In genomic region chr6:41541746-41542145, GRCm38 (mm10) we compare ENCODE assay signal across 21 mouse cellular contexts. TPM values are rescaled to one million over a fixed set of nuclear protein-coding genes. Genes with fewer than 3 reads are reported as not detected.
DNase-seq lines count a peak whose midpoint lies in the region; ATAC-seq and TF ChIP-seq lines count a peak whose summit lies in the region.
"Had no signal": no experiment of that assay in that cellular context is flagged by ENCODE, and none has a peak within 500 bp of the region (broad histone marks: within the 10 kb centered on the region; RNA-seq: fewer than 3 reads in every experiment).

No protein-coding gene starts in this region.

- no peak overlapping the region; the same call in 1 of the 2 replicates for H3K4me3 ChIP-seq in spleen, adult 2 months (ENCODE audit: extremely low read depth, insufficient read depth, insufficient read length)
- H3K4me3 ChIP-seq in liver, embryonic 12.5 days: no peak overlapping the region
- H3K4me3 ChIP-seq: heart, embryonic 15.5 days; hindbrain, embryonic 13.5 days; limb, embryonic 12.5 days; lung, embryonic 15.5 days; megakaryocyte, embryonic 14.5 days had no signal

- H3K4me2 ChIP-seq in liver, embryonic 12.5 days: no peak overlapping the region
- H3K4me2 ChIP-seq: heart, embryonic 15.5 days; hindbrain, embryonic 13.5 days; limb, embryonic 12.5 days; lung, embryonic 15.5 days had no signal

- H3K36me3 ChIP-seq in spleen, adult 2 months (ENCODE audit: control insufficient read depth, insufficient read depth, low read length): no peaks in the 10 kb centered on the region
- no peaks in the 10 kb centered on the region for H3K36me3 ChIP-seq in liver, embryonic 12.5 days
- H3K36me3 ChIP-seq: G1E; heart, embryonic 15.5 days; hindbrain, embryonic 13.5 days; limb, embryonic 12.5 days; lung, embryonic 15.5 days had no signal

- no peaks in the 10 kb centered on the region for H3K9me3 ChIP-seq in liver, embryonic 12.5 days (replicated peaks)
- H3K9me3 ChIP-seq: G1E; heart, embryonic 15.5 days; hindbrain, embryonic 13.5 days; limb, embryonic 12.5 days; lung, embryonic 15.5 days; megakaryocyte, embryonic 14.5 days had no signal

- ATAC-seq in liver, embryonic 12.5 days: peak; percentile 54
- ATAC-seq: forebrain, embryonic 14.5 days had no signal

- DNase-seq in spleen, adult 2 months (ENCODE audit: low read depth in 1 of 2, low spot score in 2 of 2): no peak
- DNase-seq in spleen, postnatal 10 days (ENCODE audit: low spot score in 2 of 2): no peak
- DNase-seq in thymus, adult 18-20 months: peak; percentile 61 to 82
- DNase-seq in layer of hippocampus, adult 9-11 months: no peak
- no peak for DNase-seq in ovary, postnatal 36 days (ENCODE audit: low spot score)
- no peak for DNase-seq in adrenal gland, adult 2 months
- DNase-seq: adrenal gland, postnatal 10 days; B cell, adult 2 months; cerebellum, adult 2 months; kidney, adult 8-10 months had no signal

- 69% methylated on average over 1 of the region's 1 CpGs for whole genome bisulfite sequencing in spleen, adult 2 months
- 45% methylated on average over 1 of the region's 1 CpGs for WGBS in liver, embryonic 12.5 days (ENCODE audit: insufficient replicate concordance)

- TF ChIP-seq POLR2A in spleen, adult 2 months (IDR thresholded peaks at IDR 0.05; ENCODE audit: low read depth, low read length): no peak

- no peaks in the 10 kb centered on the region for H3K4me1 ChIP-seq in spleen, adult 2 months (ENCODE audit: control insufficient read depth, insufficient read depth, insufficient read length)
- H3K4me1 ChIP-seq in liver, embryonic 12.5 days: peaks cover 19% of the 10 kb centered on the region
- H3K4me1 ChIP-seq: limb, embryonic 12.5 days; lung, embryonic 15.5 days had no signal

- H3K27me3 ChIP-seq in spleen, adult 2 months (ENCODE audit: control insufficient read depth, insufficient read depth, low read length): no peaks in the 10 kb centered on the region
- H3K27me3 ChIP-seq in liver, embryonic 12.5 days (replicated peaks): peaks cover 29% of the 10 kb centered on the region

- peak overlapping the region; percentile 60 for H3K27ac ChIP-seq in spleen, adult 2 months (ENCODE audit: insufficient read depth, low read length)
- no peak overlapping the region for H3K27ac ChIP-seq in liver, embryonic 12.5 days
- H3K27ac ChIP-seq: heart, embryonic 15.5 days; hindbrain, embryonic 13.5 days; limb, embryonic 12.5 days; lung, embryonic 15.5 days had no signal

- TF ChIP-seq CTCF in spleen, adult 2 months (IDR thresholded peaks at IDR 0.05; ENCODE audit: extremely low read depth, insufficient read depth, insufficient read length, insufficient replicate concordance): no peak

- no peak overlapping the region for H3K9ac ChIP-seq in liver, embryonic 12.5 days
- H3K9ac ChIP-seq: heart, embryonic 15.5 days; hindbrain, embryonic 13.5 days; limb, embryonic 12.5 days; lung, embryonic 15.5 days had no signal

RNA-seq across cellular contexts. Expression of gene Prss2, which starts 20.2 kb away (rescaled TPM):
- polyA plus RNA-seq in spleen, adult 2 months (2012; rRNA removed): 9,234 and 9,806 TPM in 2 replicates
- 0.22 TPM in 1 of 2 replicates, not detected in the other for polyA plus RNA-seq in liver, embryonic 12.5 days (2016; fragmentation: Nextera tagmentation; extraction: Ambion mirVana)
- under 1 TPM in 1 of 2 experiments, not detected in 1; 0.48 TPM for total RNA-seq in adrenal gland, adult 2 months (2021)
- 0.35 TPM in 1 of 2 replicates, not detected in the other for polyA plus RNA-seq in adrenal gland, adult 2 months (2012; rRNA removed)
- total RNA-seq: adrenal gland, postnatal 10 days; G1E; granulocyte monocyte progenitor cell, adult 5-6 weeks; left cerebral cortex, adult 18-20 months had no signal
- polyA plus RNA-seq: cerebellum, adult 2 months; forebrain, embryonic 14.5 days; G1E; heart, embryonic 15.5 days; hindbrain, embryonic 13.5 days; limb, embryonic 12.5 days; lung, embryonic 15.5 days; neural tube, embryonic 14.5 days had no signal

Comparison
In these comparisons a context has a peak if more than half of its experiments do, and no peak if none do; other contexts are left out.
1. DNase-seq: peak in thymus, adult 18-20 months (2 of 2); none in spleen, adult 2 months (0 of 2), spleen, postnatal 10 days (0 of 2), layer of hippocampus, adult 9-11 months (single experiment), ovary, postnatal 36 days (single experiment) and adrenal gland, adult 2 months (single experiment).
2. RNA of gene Prss2, which starts 20.2 kb away (polyA plus RNA-seq): 9,234 to 9,806 TPM in spleen, adult 2 months; 0.35 TPM in adrenal gland, adult 2 months and 0.22 TPM in liver, embryonic 12.5 days; every median in the first group is over 1,000 times any median in the second.